Mouse (Mus musculus) heart, postnatal 0 days (tissue): ENCODE results near the gene Zbtb25. TPM values are rescaled to one million over a fixed set of nuclear protein-coding genes. Genes with fewer than 3 reads are reported as not detected.

Experiments
- ATAC-seq: fragments of 200-750 bp; cut with Nextera tagmentation; 2 replicates; pipeline ENCODE4 v1.8.0; 2017; ENCODE audit warnings: low read depth, moderate number of reproducible peaks, moderate library complexity; ENCODE audit not compliant: insufficient read depth
- DNase-seq: peaks from one replicate; pipeline ENCODE4 v3.0.0-alpha.2; 2016; ENCODE audit warnings: low spot score
- H3K27ac ChIP-seq: fragments of 300-500 bp; sonication (generic); 2 replicates; pipeline ENCODE4 v1.5.1; 2014; ENCODE audit warnings: low read depth, mild to moderate bottlenecking
- H3K27me3 ChIP-seq: fragments of 300-500 bp; sonication (generic); 2 replicates; pipeline ENCODE4 v1.6.1; 2014; ENCODE audit warnings: low read length, mixed read lengths; ENCODE audit not compliant: control insufficient read depth, insufficient read depth
- H3K36me3 ChIP-seq: fragments of 300-500 bp; sonication (generic); replicated peaks from 2 replicates; pipeline ENCODE4 v1.6.1; 2014; ENCODE audit warnings: low read length, mixed read lengths; ENCODE audit not compliant: control insufficient read depth, insufficient read depth
- H3K4me1 ChIP-seq: fragments of 300-500 bp; sonication (generic); 2 replicates; pipeline ENCODE4 v1.6.1; 2014; ENCODE audit warnings: antibody characterized with exemption; ENCODE audit not compliant: control insufficient read depth, insufficient read depth
- H3K4me2 ChIP-seq: fragments of 300-500 bp; sonication (generic); 2 replicates; pipeline ENCODE4 v1.6.1; 2014; ENCODE audit warnings: low read depth, mild to moderate bottlenecking, low read length, moderate library complexity
- H3K4me3 ChIP-seq: fragments of 300-500 bp; sonication (generic); 2 replicates; pipeline ENCODE4 v1.5.1; 2014; ENCODE audit warnings: low read depth, low read length
- H3K9ac ChIP-seq: fragments of 300-500 bp; sonication (generic); replicated peaks from 2 replicates; pipeline ENCODE4 v1.6.1; 2014; ENCODE audit warnings: low read depth, low read length, mixed read lengths
- H3K9me3 ChIP-seq: fragments of 300-500 bp; sonication (generic); replicated peaks from 2 replicates; pipeline ENCODE4 v1.6.1; 2016; ENCODE audit warnings: low read length; ENCODE audit not compliant: control insufficient read depth
- CTCF ChIP-seq: IDR thresholded peaks from 2 replicates; pipeline ENCODE4 v1.5.1; 2016; ENCODE audit warnings: antibody characterized with exemption, control low read depth, low read depth
- EP300 ChIP-seq: IDR thresholded peaks from 2 replicates; pipeline ENCODE4 v1.6.1; 2016; ENCODE audit warnings: antibody characterized with exemption, low read depth
- WGBS: fragments of 180-500 bp; shearing (Covaris S2); extraction: QIAGEN DNeasy Blood & Tissue Kit; methylation state at CpG from one replicate; pipeline ENCODE4 v1.1.7; 2014; 5-methylcytosine and 5-hydroxymethylcytosine counted together
- polyA plus RNA-seq: library from polyadenylated mRNA; unstranded; fragments of >200 nt; fragmentation: Nextera tagmentation; extraction: Ambion mirVana; gene quantifications from 2 replicates; pipeline ENCODE4 v1.2.1, GENCODE M21; 2015
- total RNA-seq: library from RNA; depleted of rRNA; stranded (reverse); fragments of >200 nt; gene quantifications from 2 replicates; pipeline ENCODE4 v1.2.3, GENCODE M21; 2014; ENCODE audit warnings: low replicate concordance

The Zbtb25 gene
- total and polyA plus RNA-seq, 2 experiments from 2014 or later: 8.1 to 10.4 TPM

- Histone ChIP-seq H3K9ac (no peak overlapping the region), H3K4me2 (no peak overlapping the region), H3K27me3 (no peaks in the 10 kb centered on the region), H3K9me3 (no peaks in the 10 kb centered on the region), H3K27ac (peak overlapping the region; percentile 70), H3K4me3 (no peak overlapping the region), H3K36me3 (peaks cover 25% of the 10 kb centered on the region), H3K4me1 (peaks cover 8% of the 10 kb centered on the region)
- DNase-seq: no peak
- ATAC-seq: no peak
- 69% methylated on average over 5 of the region's 5 CpGs for WGBS
- TF ChIP-seq EP300 (no peak), CTCF (no peak)
Measured at GRCm38 (mm10) chr12:76308436-76308835, 61.0 kb downstream of the Zbtb25 start.

GRCm38 (mm10) chr12:76307964-76308363 is 61.4 kb downstream of the Zbtb25 start:
- 39% methylated on average over 9 of the region's 9 CpGs for WGBS
- H3K4me1 ChIP-seq: peaks cover 8% of the 10 kb centered on the region

GRCm38 (mm10) chr12:76306852-76307561 is 62.4 kb downstream of the Zbtb25 start:
- 41% methylated on average over 9 of the region's 9 CpGs for WGBS
- peaks cover 8% of the 10 kb centered on the region for H3K4me1 ChIP-seq
- no peaks in the 10 kb centered on the region for H3K27me3 ChIP-seq
- no peak overlapping the region for H3K9ac ChIP-seq
- no peak for DNase-seq
- H3K9me3 ChIP-seq: no peaks in the 10 kb centered on the region
- TF ChIP-seq EP300 (no peak), CTCF (no peak)
- peak overlapping the region; percentile 60 for H3K27ac ChIP-seq
- no peak for ATAC-seq
- peaks cover 32% of the 10 kb centered on the region for H3K36me3 ChIP-seq
- H3K4me2 ChIP-seq: no peak overlapping the region
- no peak overlapping the region for H3K4me3 ChIP-seq

More at GRCm38 (mm10) chr12:76307964-76308363, 61.4 kb downstream of the Zbtb25 start:
- TF ChIP-seq CTCF (no peak), EP300 (0 out of 2 replicates have a peak, but pooled peaks have one; percentile 42)
- Histone ChIP-seq H3K4me2 (no peak overlapping the region), H3K27ac (peak overlapping the region; percentile 70), H3K4me3 (no peak overlapping the region), H3K36me3 (peaks cover 29% of the 10 kb centered on the region), H3K9ac (no peak overlapping the region), H3K9me3 (no peaks in the 10 kb centered on the region), H3K27me3 (no peaks in the 10 kb centered on the region)
- DNase-seq (peak; percentile 73), ATAC-seq (peak; percentile 72)

- ATAC-seq (no peak), DNase-seq (no peak)
- peaks cover 8% of the 10 kb centered on the region for H3K4me1 ChIP-seq
- H3K4me3 ChIP-seq: no peak overlapping the region
- H3K9me3 ChIP-seq: no peaks in the 10 kb centered on the region
- H3K27me3 ChIP-seq: no peaks in the 10 kb centered on the region
- 83% methylated on average over 8 of the region's 8 CpGs for WGBS
- no peak overlapping the region for H3K9ac ChIP-seq
- no peak overlapping the region for H3K4me2 ChIP-seq
- no peak overlapping the region for H3K27ac ChIP-seq
- peaks cover 38% of the 10 kb centered on the region for H3K36me3 ChIP-seq
- no peak for TF ChIP-seq EP300
- TF ChIP-seq CTCF: no peak
Measured at GRCm38 (mm10) chr12:76305107-76305506, 64.3 kb downstream of the Zbtb25 start.

GRCm38 (mm10) chr12:76304199-76304598 is 65.2 kb downstream of the Zbtb25 start:
- no peaks in the 10 kb centered on the region for H3K27me3 ChIP-seq
- H3K27ac ChIP-seq: no peak overlapping the region
- no peak for DNase-seq
- H3K4me2 ChIP-seq: no peak overlapping the region
- 55% methylated on average over 4 of the region's 4 CpGs for WGBS
- no peak for TF ChIP-seq EP300
- no peak for TF ChIP-seq CTCF
- H3K36me3 ChIP-seq: peaks cover 45% of the 10 kb centered on the region
- no peak for ATAC-seq
- no peak overlapping the region for H3K9ac ChIP-seq
- H3K9me3 ChIP-seq: no peaks in the 10 kb centered on the region
- H3K4me3 ChIP-seq: no peak overlapping the region
- H3K4me1 ChIP-seq: peaks cover 8% of the 10 kb centered on the region
